Mouse (Mus musculus) liver, adult 2 months (tissue): Measurements from ENCODE around the gene Sptlc3.

Experiments
- CTCF ChIP-seq: fragments of 200-500 bp; IDR thresholded peaks from 2 replicates; pipeline ENCODE4 v1.5.1; 2011; ENCODE audit warnings: low read depth, low read length, control low read depth
- POLR2A ChIP-seq: fragments of 200-500 bp; IDR thresholded peaks from 2 replicates; pipeline ENCODE4 v1.6.1; 2011; ENCODE audit warnings: low read length, control low read depth; ENCODE audit not compliant: insufficient read depth; ENCODE audit errors: extremely low read depth

DNA sequence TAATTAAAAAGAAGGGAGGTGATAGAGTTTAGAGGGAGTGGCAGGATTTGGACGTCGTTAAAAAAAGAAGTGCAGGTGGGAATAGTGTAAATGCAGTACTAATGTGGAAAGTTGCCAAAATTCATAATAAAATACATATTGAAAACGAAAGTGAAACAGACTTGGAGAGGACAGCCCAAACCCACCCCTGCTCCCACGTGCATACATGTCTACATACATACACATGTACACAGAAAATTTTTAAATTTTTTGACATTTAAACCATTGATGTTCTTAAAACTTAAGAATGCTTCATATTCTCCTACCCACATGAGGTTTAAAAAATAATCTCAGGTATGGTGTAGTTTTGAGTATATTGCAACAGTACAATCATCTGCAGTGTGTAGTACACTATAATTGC, 135.0 kb downstream of the Sptlc3 start:
- TF ChIP-seq CTCF = no peak
- TF ChIP-seq POLR2A = no peak
